ENCODE assay signal across 28 mouse cellular contexts in the genomic region with DNA sequence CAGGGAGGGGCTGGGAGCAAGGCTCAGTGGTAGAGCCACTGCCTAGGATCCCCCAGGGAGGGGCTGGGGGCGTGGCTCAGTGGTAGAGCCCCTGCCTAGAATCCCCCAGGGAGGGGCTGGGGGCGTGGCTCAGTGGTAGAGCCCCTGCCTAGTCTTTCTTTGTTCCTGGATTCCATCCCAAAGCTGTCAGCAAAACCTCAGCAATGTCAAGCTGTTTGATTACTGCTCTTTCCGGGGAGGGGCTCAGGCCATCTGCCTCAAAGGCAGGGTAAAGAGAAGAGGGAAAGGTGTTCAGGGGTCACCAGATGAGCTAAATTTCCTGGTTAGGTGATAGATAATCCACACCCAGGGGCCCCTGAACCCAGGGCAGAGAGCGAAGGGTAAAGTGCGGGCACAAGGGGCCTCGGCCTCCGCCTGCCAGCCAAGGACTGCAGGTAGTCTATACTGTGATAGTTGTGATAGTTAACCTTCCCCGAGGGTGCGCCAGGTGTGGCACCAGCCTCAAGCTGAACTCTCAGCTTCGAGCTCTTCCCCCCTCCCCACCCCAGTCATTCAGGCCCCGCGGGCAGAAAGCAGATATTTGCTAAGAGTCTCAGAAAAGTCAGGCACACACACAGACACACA. TPM values are rescaled to one million over a fixed set of nuclear protein-coding genes. Genes with fewer than 3 reads are reported as not detected.
DNase-seq lines count a peak whose midpoint lies in the region; ATAC-seq and TF ChIP-seq lines count a peak whose summit lies in the region.
"Had no signal": no experiment of that assay in that cellular context is flagged by ENCODE, and none has a peak within 500 bp of the region (broad histone marks: within the 10 kb centered on the region; RNA-seq: fewer than 3 reads in every experiment).

No protein-coding gene starts in this region.

- no peak overlapping the region for H3K9ac ChIP-seq in ES-Bruce4 (ENCODE audit: low read depth, poor library complexity, severe bottlenecking)
- no peak overlapping the region for H3K9ac ChIP-seq in liver, embryonic 13.5 days
- H3K9ac ChIP-seq: embryonic facial prominence, embryonic 12.5 days; hindbrain, embryonic 14.5 days; liver, embryonic 14.5 days; neural tube, embryonic 13.5 days; stomach, embryonic 15.5 days had no signal

- H3K9me3 ChIP-seq in ES-Bruce4 (replicated peaks; ENCODE audit: control insufficient read depth, insufficient read depth, low read length, poor library complexity, severe bottlenecking), result no peaks in the 10 kb centered on the region
- H3K9me3 ChIP-seq in liver, embryonic 13.5 days (replicated peaks), result no peaks in the 10 kb centered on the region
- H3K9me3 ChIP-seq: embryonic facial prominence, embryonic 12.5 days; heart, embryonic 13.5 days; neural tube, embryonic 13.5 days; stomach, embryonic 15.5 days had no signal

- no peak overlapping the region for H3K4me2 ChIP-seq in liver, embryonic 13.5 days
- H3K4me2 ChIP-seq: embryonic facial prominence, embryonic 12.5 days; heart, embryonic 13.5 days; hindbrain, embryonic 14.5 days; neural tube, embryonic 13.5 days; stomach, embryonic 15.5 days had no signal

- no peak overlapping the region for H3K27ac ChIP-seq in kidney, adult 2 months (ENCODE audit: insufficient read depth, low read depth, low read length)
- H3K27ac ChIP-seq in ES-Bruce4 (ENCODE audit: insufficient read depth, low read length), result peak overlapping the region; percentile 95
- H3K27ac ChIP-seq in liver, embryonic 13.5 days, result peak overlapping the region; percentile 86
- H3K27ac ChIP-seq: embryonic facial prominence, embryonic 12.5 days; hindbrain, embryonic 14.5 days; liver, embryonic 14.5 days; neural tube, embryonic 13.5 days; stomach, embryonic 15.5 days had no signal

- no peaks in the 10 kb centered on the region for H3K27me3 ChIP-seq in kidney, adult 2 months (replicated peaks; ENCODE audit: control insufficient read depth, insufficient read depth, low read length)
- H3K27me3 ChIP-seq in ES-Bruce4 (ENCODE audit: control insufficient read depth, insufficient read depth, low read length, poor library complexity, severe bottlenecking), result no peaks in the 10 kb centered on the region
- H3K27me3 ChIP-seq in liver, embryonic 13.5 days, result no peaks in the 10 kb centered on the region
- H3K27me3 ChIP-seq: embryonic facial prominence, embryonic 12.5 days; heart, embryonic 13.5 days; stomach, embryonic 15.5 days had no signal

- no peak for TF ChIP-seq POLR2A in kidney, adult 2 months (IDR thresholded peaks at IDR 0.05; ENCODE audit: low read depth, low read length)
- no peak for TF ChIP-seq POLR2A in ES-Bruce4 (IDR thresholded peaks at IDR 0.05; ENCODE audit: insufficient read depth, low read length)

- H3K4me1 ChIP-seq in kidney, adult 2 months (ENCODE audit: control insufficient read depth, insufficient read depth, low read length), result no peaks in the 10 kb centered on the region
- H3K4me1 ChIP-seq in ES-Bruce4 (ENCODE audit: control insufficient read depth, insufficient read depth, low read length), result peaks cover 13% of the 10 kb centered on the region
- peaks cover 94% of the 10 kb centered on the region for H3K4me1 ChIP-seq in liver, embryonic 13.5 days (replicated peaks)

- no peaks in the 10 kb centered on the region for H3K36me3 ChIP-seq in kidney, adult 2 months (ENCODE audit: control insufficient read depth, insufficient read depth, low read length)
- no peaks in the 10 kb centered on the region for H3K36me3 ChIP-seq in ES-Bruce4 (ENCODE audit: control insufficient read depth, insufficient read depth, low read length, poor library complexity, severe bottlenecking)
- H3K36me3 ChIP-seq in liver, embryonic 13.5 days, result no peaks in the 10 kb centered on the region
- H3K36me3 ChIP-seq: embryonic facial prominence, embryonic 12.5 days; heart, embryonic 13.5 days; neural tube, embryonic 13.5 days; stomach, embryonic 15.5 days had no signal

- no peak overlapping the region for H3K4me3 ChIP-seq in kidney, adult 2 months (ENCODE audit: insufficient read depth, low read depth, low read length)
- H3K4me3 ChIP-seq in ES-Bruce4 (ENCODE audit: low read depth, low read length), result no peak overlapping the region
- no peak overlapping the region for H3K4me3 ChIP-seq in liver, embryonic 13.5 days (replicated peaks)
- H3K4me3 ChIP-seq: embryonic facial prominence, embryonic 12.5 days; heart, embryonic 13.5 days; neural tube, embryonic 13.5 days; stomach, embryonic 15.5 days had no signal

- peak; percentile 53 for TF ChIP-seq EP300 in ES-Bruce4 (IDR thresholded peaks at IDR 0.05; ENCODE audit: insufficient read depth, low read depth, low read length)

- ATAC-seq in liver, embryonic 13.5 days (ENCODE audit: low read depth), result no peak
- ATAC-seq in erythroid progenitor cell, adult 5-6 weeks (replicated peaks; ENCODE audit: low FRiP score, poor library complexity, severe bottlenecking), result no peak
- ATAC-seq: forebrain, embryonic 14.5 days had no signal

- DNase-seq in kidney, adult 9 months, result peak; percentile 65
- no peak for DNase-seq in kidney, adult 2 months
- DNase-seq in ZHBTc4 (ENCODE audit: low read depth, low spot score), result peak; percentile 95
- DNase-seq in liver, embryonic 13.5 days, result no peak
- DNase-seq in adrenal gland, postnatal 4 days (ENCODE audit: low spot score in 2 of 2), result no peak
- no peak for DNase-seq in right cerebral cortex, adult 18-20 months
- DNase-seq: adrenal gland, adult 2 months; B cell, adult 2 months; cerebellum, adult 18-20 months; cerebellum, postnatal 14 days; kidney, postnatal 4 days; layer of hippocampus, adult 9-11 months; lung, postnatal 4 days; midbrain, embryonic 14.5 days; retina, postnatal 1 day; right cerebral cortex, postnatal 4 days; thymus, adult 18-20 months had no signal

- TF ChIP-seq CTCF in kidney, adult 2 months (conservative IDR thresholded peaks at IDR 0.05; ENCODE audit: insufficient read depth, insufficient read length, low read depth, low read length), result no peak
- TF ChIP-seq CTCF in ES-Bruce4 (IDR thresholded peaks at IDR 0.05; ENCODE audit: low read depth, low read length), result no peak

- 65% methylated on average over 12 of the region's 12 CpGs for WGBS in kidney, adult 2 months
- 65% methylated on average over 12 of the region's 12 CpGs for WGBS in liver, embryonic 13.5 days (ENCODE audit: insufficient replicate concordance)

RNA-seq across cellular contexts. Expression of a gene that starts 17.9 kb away (rescaled TPM):
- 2,111 and 2,511 TPM in 2 replicates for polyA plus RNA-seq in kidney, adult 2 months (2012; rRNA removed)
- 3,823 and 4,237 TPM in 2 replicates for polyA plus RNA-seq in ES-Bruce4 (2011; ENCODE audit: insufficient read depth, insufficient read length, low read depth, missing spikeins)
- polyA plus RNA-seq in liver, embryonic 13.5 days (2015; fragmentation: Nextera tagmentation; extraction: Ambion mirVana), result 8,250 and 9,425 TPM in 2 replicates
- 1,000 to 10,000 TPM; 3,089 to 3,273 TPM for total RNA-seq in adrenal gland, postnatal 4 days (2021)
- 4,902 and 5,552 TPM in 2 replicates for total RNA-seq in erythroid progenitor cell, adult 5-6 weeks (2015; ENCODE audit: low replicate concordance)
- total RNA-seq in erythroid progenitor cell, adult 5-6 weeks (2017; ENCODE audit: low replicate concordance), result 1,509 and 1,723 TPM in 2 replicates

RNA-seq across cellular contexts. Expression of a gene that starts 29.2 kb away (rescaled TPM):
- polyA plus RNA-seq in kidney, adult 2 months (2012; rRNA removed), result 11.5 and 17.2 TPM in 2 replicates
- 19.3 and 21.2 TPM in 2 replicates for polyA plus RNA-seq in ES-Bruce4 (2011; ENCODE audit: insufficient read depth, insufficient read length, low read depth, missing spikeins)
- 3.7 and 4.2 TPM in 2 replicates for polyA plus RNA-seq in liver, embryonic 13.5 days (2015; fragmentation: Nextera tagmentation; extraction: Ambion mirVana)
- 10 to 100 TPM; 18.3 to 20.9 TPM for total RNA-seq in adrenal gland, postnatal 4 days (2021)
- 0.42 and 4.0 TPM in 2 replicates for total RNA-seq in erythroid progenitor cell, adult 5-6 weeks (2015; ENCODE audit: low replicate concordance)
- total RNA-seq in erythroid progenitor cell, adult 5-6 weeks (2017; ENCODE audit: low replicate concordance), result 2.4 and 2.7 TPM in 2 replicates

RNA-seq across cellular contexts. Expression of a gene that starts 35.7 kb away (rescaled TPM):
- polyA plus RNA-seq in kidney, adult 2 months (2012; rRNA removed), result 23.1 and 28.5 TPM in 2 replicates
- 139 and 155 TPM in 2 replicates for polyA plus RNA-seq in ES-Bruce4 (2011; ENCODE audit: insufficient read depth, insufficient read length, low read depth, missing spikeins)
- polyA plus RNA-seq in liver, embryonic 13.5 days (2015; fragmentation: Nextera tagmentation; extraction: Ambion mirVana), result 29.5 and 38.3 TPM in 2 replicates
- 100 to 1,000 TPM; 122 to 151 TPM for total RNA-seq in adrenal gland, postnatal 4 days (2021)
- 0.84 TPM in 1 of 2 replicates, not detected in the other for total RNA-seq in erythroid progenitor cell, adult 5-6 weeks (2015; ENCODE audit: low replicate concordance)
- total RNA-seq in erythroid progenitor cell, adult 5-6 weeks (2017; ENCODE audit: low replicate concordance), result 5.1 TPM in 1 of 2 replicates, not detected in the other
- total RNA-seq: granulocyte monocyte progenitor cell, adult 5-6 weeks; megakaryocyte-erythroid progenitor cell, adult 5-6 weeks had no signal

Comparison
In these comparisons a context has a peak if more than half of its experiments do, and no peak if none do; other contexts are left out.
1. DNase-seq: peak in kidney, adult 9 months (single experiment) and ZHBTc4 (single experiment); none in kidney, adult 2 months (single experiment), liver, embryonic 13.5 days (single experiment), adrenal gland, postnatal 4 days (0 of 2) and right cerebral cortex, adult 18-20 months (single experiment).